Mouse (Mus musculus) hindbrain, embryonic 12.5 days (tissue): ENCODE measurements around the gene Wfdc1. TPM values are rescaled to one million over a fixed set of nuclear protein-coding genes. Genes with fewer than 3 reads are reported as not detected.
A peak's percentile ranks its signal among the peaks of the same experiment; 100 is the strongest.

Experiments used
- ATAC-seq: fragments of 200-750 bp; cut with Nextera tagmentation; 2 replicates; pipeline ENCODE4 v1.8.0; 2017; ENCODE audit warnings: moderate TSS enrichment; ENCODE audit not compliant: low FRiP score
- H3K27ac ChIP-seq: fragments of 300-500 bp; sonication (generic); 2 replicates; pipeline ENCODE4 v1.5.1; 2016; ENCODE audit warnings: mild to moderate bottlenecking
- H3K27me3 ChIP-seq: fragments of 300-500 bp; sonication (generic); 2 replicates; pipeline ENCODE4 v1.6.1; 2016; ENCODE audit warnings: mild to moderate bottlenecking
- H3K36me3 ChIP-seq: fragments of 300-500 bp; sonication (generic); 2 replicates; pipeline ENCODE4 v1.6.1; 2016; ENCODE audit warnings: mild to moderate bottlenecking
- H3K4me1 ChIP-seq: fragments of 300-500 bp; sonication (generic); 2 replicates; pipeline ENCODE4 v1.6.1; 2016
- H3K4me2 ChIP-seq: fragments of 300-500 bp; sonication (generic); replicated peaks from 2 replicates; pipeline ENCODE4 v1.6.1; 2016; ENCODE audit warnings: mild to moderate bottlenecking
- H3K4me3 ChIP-seq: fragments of 300-500 bp; sonication (generic); 2 replicates; pipeline ENCODE4 v1.5.1; 2016; ENCODE audit warnings: mild to moderate bottlenecking
- H3K9ac ChIP-seq: fragments of 300-500 bp; sonication (generic); 2 replicates; pipeline ENCODE4 v1.6.1; 2016; ENCODE audit warnings: mild to moderate bottlenecking, moderate library complexity
- H3K9me3 ChIP-seq: fragments of 300-500 bp; sonication (generic); replicated peaks from 2 replicates; pipeline ENCODE4 v1.6.1; 2016; ENCODE audit warnings: mild to moderate bottlenecking
- WGBS: fragments of 180-500 bp; shearing (Covaris S2); methylation state at CpG from one replicate; pipeline ENCODE4 v1.1.7; 2016; 5-methylcytosine and 5-hydroxymethylcytosine counted together
- polyA plus RNA-seq: library from polyadenylated mRNA; unstranded; fragments of >200 nt; fragmentation: Nextera tagmentation; extraction: Ambion mirVana; gene quantifications from 2 replicates; pipeline ENCODE4 v1.2.1, GENCODE M21; 2016

Gene Wfdc1
- polyA plus RNA-seq, 1 experiment from 2014 or later = 2.5 TPM

DNA sequence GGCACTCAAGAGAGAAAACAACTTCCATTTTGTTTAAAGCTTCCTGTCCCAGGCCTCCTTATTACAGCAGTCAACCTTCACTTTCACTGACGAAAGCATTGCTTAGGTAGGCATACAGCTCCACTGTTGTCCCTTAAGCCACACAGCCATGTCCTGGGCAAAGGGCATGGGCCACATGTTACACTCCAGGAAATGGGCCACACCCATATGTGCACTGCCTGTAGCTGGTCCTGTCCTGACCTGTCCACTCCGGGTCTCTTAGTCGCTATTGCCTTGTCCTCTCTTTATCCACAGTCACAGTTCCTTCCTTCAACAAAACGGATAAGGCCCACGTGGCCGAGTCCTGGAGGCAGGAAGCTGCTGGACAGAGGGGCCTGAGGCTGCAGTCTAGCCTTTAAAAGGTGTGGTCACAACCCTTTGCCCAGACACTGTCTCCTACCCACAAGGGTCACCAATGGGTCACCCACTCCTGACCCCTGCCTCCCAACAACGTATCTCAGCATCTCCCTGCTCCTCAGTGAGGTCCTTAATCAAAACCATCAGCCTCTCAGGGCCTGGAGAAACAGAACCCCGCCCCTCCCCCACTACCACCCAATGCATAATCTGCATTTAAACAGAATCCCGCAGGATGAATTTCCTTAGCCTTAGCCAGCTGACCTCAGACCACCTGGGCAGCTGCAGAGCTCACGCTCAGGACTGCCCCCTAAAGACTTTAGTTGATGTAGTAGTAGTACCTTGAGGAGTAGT is 38.4 kb upstream of the Wfdc1 start:
- H3K4me1 ChIP-seq = peaks cover 22% of the 10 kb centered on the region
- no peak overlapping the region for H3K27ac ChIP-seq
- no peak overlapping the region for H3K9ac ChIP-seq
- no peak overlapping the region for H3K4me3 ChIP-seq
- H3K36me3 ChIP-seq = no peaks in the 10 kb centered on the region
- H3K4me2 ChIP-seq = no peak overlapping the region
- 34% methylated on average over 10 of the region's 10 CpGs for WGBS
- H3K9me3 ChIP-seq = no peaks in the 10 kb centered on the region
- ATAC-seq = no peak
- peaks cover 4% of the 10 kb centered on the region for H3K27me3 ChIP-seq

DNA sequence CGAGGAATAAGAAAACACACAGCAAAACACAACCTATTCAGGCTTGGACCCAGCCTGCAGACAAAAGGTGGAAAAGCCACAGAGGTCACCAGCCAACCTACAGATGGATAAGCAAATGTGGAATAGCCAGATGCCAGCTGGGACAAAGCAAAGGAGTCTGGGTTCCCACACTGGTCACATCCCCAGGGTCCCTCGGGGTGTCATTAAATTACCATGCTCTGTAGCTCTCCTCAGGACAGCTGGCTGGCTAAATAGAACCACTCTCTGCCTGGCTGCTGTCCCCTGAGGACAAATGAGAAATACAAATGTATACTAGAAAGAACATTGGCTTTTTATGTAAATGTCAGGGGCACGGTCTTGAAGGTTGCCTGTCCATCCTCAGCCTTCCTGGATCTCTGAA is 35.3 kb upstream of the Wfdc1 start:
- peak; percentile 62; the same call in 1 of the 2 replicates for ATAC-seq
- H3K27ac ChIP-seq = peak overlapping the region; percentile 48; the same call in 1 of the 2 replicates
- H3K9ac ChIP-seq = no peak overlapping the region
- H3K27me3 ChIP-seq = peaks cover 18% of the 10 kb centered on the region
- no peaks in the 10 kb centered on the region for H3K9me3 ChIP-seq
- no peaks in the 10 kb centered on the region for H3K36me3 ChIP-seq
- WGBS = 23% methylated on average over 3 of the region's 3 CpGs
- H3K4me2 ChIP-seq = no peak overlapping the region
- no peak overlapping the region for H3K4me3 ChIP-seq
- H3K4me1 ChIP-seq = peaks cover 39% of the 10 kb centered on the region

DNA sequence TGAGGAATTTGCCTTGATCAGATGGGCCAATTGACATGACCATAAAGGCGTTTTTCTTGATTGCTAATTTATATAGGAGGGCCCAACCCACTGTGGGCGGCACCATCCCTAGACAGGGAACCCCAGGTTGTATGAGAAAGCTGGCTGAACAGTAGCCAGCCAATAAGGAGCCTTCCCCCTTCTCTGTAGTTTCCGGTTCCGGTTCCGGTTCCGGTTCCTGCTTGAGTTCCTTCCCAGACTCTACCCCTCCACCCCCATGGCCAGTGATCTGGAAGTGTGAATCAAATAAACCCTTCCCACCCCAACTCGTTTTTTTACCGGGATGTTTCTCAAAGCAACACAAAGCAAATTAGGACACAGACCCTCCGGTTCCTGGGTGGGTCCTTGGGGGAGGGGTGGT is 33.9 kb upstream of the Wfdc1 start:
- Histone ChIP-seq H3K36me3 (no peaks in the 10 kb centered on the region), H3K27me3 (peaks cover 18% of the 10 kb centered on the region), H3K9ac (no peak overlapping the region), H3K27ac (no peak overlapping the region), H3K4me1 (peaks cover 45% of the 10 kb centered on the region), H3K4me3 (no peak overlapping the region), H3K9me3 (no peaks in the 10 kb centered on the region), H3K4me2 (no peak overlapping the region)
- no peak for ATAC-seq
- 90% methylated on average over 9 of the region's 9 CpGs for WGBS

DNA sequence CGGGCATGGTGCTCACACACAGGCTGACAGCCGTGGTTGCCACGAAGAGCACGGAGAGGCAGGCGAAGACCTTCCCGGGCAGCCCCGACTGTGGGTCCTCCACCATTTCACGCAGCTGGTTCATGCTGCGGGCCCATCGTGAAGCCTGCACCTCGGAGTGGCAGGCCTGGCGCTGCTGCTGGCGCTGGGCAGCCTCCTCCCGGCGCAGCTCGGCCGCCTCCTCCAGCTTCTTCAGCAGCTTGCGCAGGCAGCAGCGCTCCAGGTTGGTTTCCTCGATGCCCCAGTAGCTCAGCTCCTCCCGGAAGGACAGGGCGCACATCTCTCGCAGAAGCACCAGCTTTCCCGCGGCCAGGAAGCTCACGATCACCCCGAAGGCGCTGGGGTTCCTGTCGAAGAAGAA is 33.3 kb upstream of the Wfdc1 start:
- Histone ChIP-seq H3K4me2 (no peak overlapping the region), H3K27me3 (peaks cover 18% of the 10 kb centered on the region), H3K9ac (no peak overlapping the region), H3K4me3 (0 out of 2 replicates have a peak overlapping the region, but pooled peaks have one; percentile 2), H3K36me3 (no peaks in the 10 kb centered on the region), H3K9me3 (no peaks in the 10 kb centered on the region), H3K4me1 (peaks cover 38% of the 10 kb centered on the region), H3K27ac (no peak overlapping the region)
- no peak for ATAC-seq
- 54% methylated on average over 29 of the region's 29 CpGs for WGBS

DNA sequence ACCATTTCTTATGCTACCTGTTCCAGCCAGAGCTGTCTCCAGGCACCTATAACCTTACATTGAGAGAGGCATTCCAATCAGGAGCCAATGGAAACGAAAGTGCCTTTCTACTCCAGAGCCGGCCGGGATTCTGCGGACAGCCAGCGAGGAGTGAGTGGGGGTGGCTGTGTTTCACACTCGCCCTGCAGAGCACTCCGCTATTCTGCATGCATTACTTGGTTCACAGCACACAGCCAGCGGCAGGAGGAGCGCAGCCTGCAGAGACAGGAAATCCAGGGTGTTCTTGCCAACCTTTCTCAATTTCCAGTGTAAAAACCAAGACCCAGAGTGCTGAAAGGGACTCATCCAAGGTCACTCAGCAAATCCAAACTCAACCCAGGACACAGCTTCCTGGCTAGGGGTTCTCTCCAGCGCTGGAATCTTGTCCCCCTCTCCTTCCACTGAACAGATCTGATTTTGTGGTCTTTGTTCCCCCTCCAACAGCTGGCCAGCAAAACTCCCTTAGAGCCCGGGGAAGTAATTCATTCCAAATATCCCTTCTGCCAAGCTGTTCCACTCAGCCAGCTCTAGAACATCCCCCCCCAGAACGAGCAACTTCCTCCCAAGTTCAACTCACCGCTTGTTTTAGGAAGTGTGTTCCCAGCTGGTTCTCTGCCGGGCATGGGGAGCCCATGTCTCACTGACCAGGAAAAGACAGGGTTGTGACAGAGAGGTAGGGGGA is 31.4 kb upstream of the Wfdc1 start:
- H3K27me3 ChIP-seq = peaks cover 18% of the 10 kb centered on the region
- no peak overlapping the region for H3K9ac ChIP-seq
- no peak for ATAC-seq
- peaks cover 35% of the 10 kb centered on the region for H3K4me1 ChIP-seq
- no peak overlapping the region for H3K27ac ChIP-seq
- H3K9me3 ChIP-seq = no peaks in the 10 kb centered on the region
- WGBS = 16% methylated on average over 14 of the region's 14 CpGs
- no peak overlapping the region for H3K4me2 ChIP-seq
- no peak overlapping the region for H3K4me3 ChIP-seq
- no peaks in the 10 kb centered on the region for H3K36me3 ChIP-seq

DNA sequence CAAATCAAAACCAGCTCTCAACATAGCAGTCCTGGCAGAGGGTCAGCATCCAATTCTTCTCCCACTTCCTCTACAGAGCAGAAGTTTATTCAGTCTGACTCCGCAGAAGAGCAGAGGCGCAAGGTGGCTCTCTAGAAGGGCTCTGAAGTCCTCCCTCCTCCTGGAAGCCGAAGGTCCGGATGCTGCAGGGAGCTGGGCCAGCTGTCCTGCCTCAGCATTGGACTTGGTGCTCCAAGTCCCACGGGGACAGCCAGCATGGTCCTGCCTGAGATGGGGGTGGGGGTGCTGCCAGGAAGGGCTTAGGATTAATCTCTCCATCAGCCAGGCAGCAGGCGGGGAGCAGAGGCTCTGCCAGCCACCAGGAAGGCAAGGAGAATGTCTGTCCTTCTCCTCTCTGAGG is 30.8 kb upstream of the Wfdc1 start, which contains the start of gene Kcng4:
TSS of gene Kcng4 (minus strand) at position 303 of the 400 bp plus-strand sequence.
- Histone ChIP-seq H3K9me3 (no peaks in the 10 kb centered on the region), H3K4me3 (no peak within 1 kb of the TSS), H3K27me3 (peaks cover 18% of the 10 kb centered on the region), H3K4me2 (no peak within 1 kb of the TSS), H3K4me1 (peaks cover 35% of the 10 kb centered on the region), H3K36me3 (no peaks in the 10 kb centered on the region), H3K27ac (no peak within 1 kb of the TSS), H3K9ac (no peak within 1 kb of the TSS)
- 48% methylated on average over 6 of the region's 6 CpGs for WGBS
- no peak for ATAC-seq

DNA sequence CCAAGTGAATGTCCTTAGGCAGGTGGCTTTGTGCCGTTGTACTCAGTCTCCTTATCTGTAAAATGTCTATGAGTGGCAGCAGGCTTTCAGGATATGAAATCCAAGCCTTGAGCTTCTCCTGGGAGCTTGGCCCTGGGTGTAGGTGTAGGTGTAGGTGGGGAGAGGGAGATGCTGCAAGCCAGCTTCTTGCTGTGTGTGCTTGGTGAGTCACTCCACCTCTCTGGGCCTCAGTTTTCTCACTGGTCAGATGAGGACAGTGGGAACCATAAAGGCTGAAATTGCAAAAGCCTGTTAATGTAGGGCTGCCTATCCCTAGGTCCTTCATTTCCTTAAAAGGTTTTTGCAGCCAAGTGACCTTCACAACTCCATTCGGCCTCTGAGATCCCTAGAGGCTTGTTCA is 30.2 kb upstream of the Wfdc1 start:
- no peak overlapping the region for H3K4me3 ChIP-seq
- H3K9me3 ChIP-seq = no peaks in the 10 kb centered on the region
- H3K27ac ChIP-seq = no peak overlapping the region
- no peak for ATAC-seq
- 62% methylated on average over 2 of the region's 2 CpGs for WGBS
- H3K9ac ChIP-seq = no peak overlapping the region
- no peaks in the 10 kb centered on the region for H3K36me3 ChIP-seq
- no peak overlapping the region for H3K4me2 ChIP-seq
- H3K4me1 ChIP-seq = peaks cover 30% of the 10 kb centered on the region
- H3K27me3 ChIP-seq = peaks cover 18% of the 10 kb centered on the region

DNA sequence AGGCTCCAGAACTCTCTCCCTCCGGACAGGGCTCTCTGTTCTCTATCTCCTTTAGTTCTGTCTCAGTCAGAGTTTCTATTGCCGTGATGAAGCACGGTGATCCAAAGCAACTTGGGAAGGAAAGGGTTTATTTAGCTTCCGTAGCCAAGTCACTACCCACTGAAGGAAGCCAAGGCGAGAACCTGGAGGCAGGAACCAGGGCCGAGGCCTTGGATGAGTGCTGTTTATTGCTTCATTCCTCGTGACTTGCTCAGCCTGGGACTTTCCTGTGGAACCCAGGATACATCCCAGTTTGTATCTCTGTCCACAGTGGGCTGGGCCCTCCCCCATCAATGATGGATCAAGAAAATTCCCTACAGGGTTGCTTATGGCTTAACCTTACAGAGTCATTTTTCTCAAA is 29.4 kb upstream of the Wfdc1 start:
- H3K4me1 ChIP-seq = peaks cover 24% of the 10 kb centered on the region
- H3K4me2 ChIP-seq = no peak overlapping the region
- H3K27ac ChIP-seq = no peak overlapping the region
- no peak overlapping the region for H3K9ac ChIP-seq
- no peaks in the 10 kb centered on the region for H3K9me3 ChIP-seq
- WGBS = 68% methylated on average over 7 of the region's 7 CpGs
- H3K4me3 ChIP-seq = no peak overlapping the region
- H3K36me3 ChIP-seq = no peaks in the 10 kb centered on the region
- H3K27me3 ChIP-seq = peaks cover 18% of the 10 kb centered on the region
- ATAC-seq = no peak

DNA sequence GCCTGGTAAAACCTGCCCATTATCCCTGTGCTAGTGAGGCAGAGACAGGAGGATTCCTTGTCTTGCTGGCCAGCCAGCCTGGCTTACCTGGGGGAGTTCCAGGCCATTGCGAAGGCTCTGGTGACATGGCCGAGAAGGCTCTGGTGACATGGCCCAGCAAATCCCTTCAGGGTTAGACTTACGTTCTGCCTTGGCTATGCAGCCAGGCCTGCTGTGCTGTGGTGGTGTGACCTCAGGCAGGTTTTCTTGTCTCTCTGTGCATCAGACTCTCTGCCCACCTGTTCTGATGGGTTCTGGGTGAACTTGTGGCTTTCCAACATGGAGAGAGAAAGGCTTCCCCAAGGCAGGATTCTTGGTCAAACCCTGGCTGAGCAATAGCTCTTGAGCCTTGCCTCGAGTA is 28.8 kb upstream of the Wfdc1 start:
- Histone ChIP-seq H3K4me3 (no peak overlapping the region), H3K4me1 (peaks cover 24% of the 10 kb centered on the region), H3K27ac (no peak overlapping the region), H3K4me2 (no peak overlapping the region), H3K36me3 (no peaks in the 10 kb centered on the region), H3K27me3 (peaks cover 18% of the 10 kb centered on the region), H3K9ac (no peak overlapping the region), H3K9me3 (no peaks in the 10 kb centered on the region)
- WGBS = 94% methylated on average over 4 of the region's 4 CpGs
- no peak for ATAC-seq

DNA sequence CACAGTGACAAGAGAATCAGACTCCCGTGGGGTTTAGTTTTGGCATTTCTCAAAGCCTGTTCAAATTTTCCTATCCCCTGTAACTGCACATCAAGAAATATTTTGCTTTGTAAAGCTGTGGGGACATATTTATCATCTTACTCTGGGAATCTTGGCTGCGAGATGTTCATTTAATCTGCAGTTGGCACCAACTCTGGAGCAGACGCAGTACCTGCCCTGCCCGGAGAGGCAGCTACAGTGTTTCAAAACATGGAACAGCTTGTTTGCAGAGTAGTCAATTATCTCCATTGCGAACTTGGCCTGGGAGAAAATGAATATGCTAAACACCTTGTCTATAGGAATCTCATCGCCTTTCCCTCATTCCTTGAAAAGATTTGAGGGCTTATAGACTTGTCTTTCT is 27.9 kb upstream of the Wfdc1 start:
- Histone ChIP-seq H3K4me3 (no peak overlapping the region), H3K27me3 (peaks cover 10% of the 10 kb centered on the region), H3K9ac (no peak overlapping the region), H3K36me3 (no peaks in the 10 kb centered on the region), H3K4me2 (no peak overlapping the region), H3K4me1 (peaks cover 19% of the 10 kb centered on the region), H3K27ac (no peak overlapping the region), H3K9me3 (no peaks in the 10 kb centered on the region)
- no peak for ATAC-seq
- 82% methylated on average over 6 of the region's 6 CpGs for WGBS

DNA sequence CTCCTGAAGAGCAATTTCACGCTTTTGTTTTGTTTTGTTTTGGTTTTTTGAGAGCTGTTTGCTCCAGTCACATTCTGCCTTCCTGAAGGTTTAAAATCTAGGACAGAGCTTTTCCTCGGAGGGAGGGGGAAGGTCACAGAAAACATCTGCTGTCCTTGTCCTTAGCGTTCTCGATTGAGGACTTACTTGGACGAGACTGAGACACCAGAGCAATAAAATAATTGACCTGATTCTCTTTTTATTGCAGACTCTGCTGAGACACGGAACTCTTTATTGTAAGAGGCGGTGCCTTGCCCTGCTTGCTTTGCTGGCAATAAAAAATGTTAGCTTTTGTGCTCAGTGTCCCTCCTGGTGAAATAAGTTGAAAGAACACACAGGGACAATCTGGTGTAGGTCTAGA is 26.4 kb upstream of the Wfdc1 start:
- Histone ChIP-seq H3K4me1 (peaks cover 15% of the 10 kb centered on the region), H3K9me3 (no peaks in the 10 kb centered on the region), H3K4me2 (no peak overlapping the region), H3K9ac (no peak overlapping the region), H3K4me3 (no peak overlapping the region), H3K27ac (no peak overlapping the region), H3K27me3 (no peaks in the 10 kb centered on the region; the same call in 1 of the 2 replicates), H3K36me3 (no peaks in the 10 kb centered on the region)
- 75% methylated on average over 7 of the region's 7 CpGs for WGBS
- no peak for ATAC-seq

DNA sequence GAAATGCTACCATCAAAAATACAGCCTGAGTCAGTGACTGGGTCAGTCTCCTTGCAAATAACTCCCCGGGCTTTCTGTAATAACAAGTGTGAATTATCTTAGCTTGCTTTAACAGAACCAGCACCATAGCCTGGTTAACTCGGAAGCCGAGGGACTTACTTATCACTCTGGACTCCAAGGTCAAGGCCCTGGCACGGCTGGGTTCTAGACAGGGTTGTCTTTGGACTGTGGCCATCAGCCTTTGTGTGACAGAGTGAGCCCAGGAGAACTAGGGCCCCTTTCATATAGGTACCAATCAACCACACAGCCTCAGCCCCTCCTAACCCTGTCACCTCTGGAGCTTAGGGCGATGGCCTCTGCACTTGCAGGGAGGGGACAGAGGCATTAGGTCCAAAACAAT is 25.1 kb upstream of the Wfdc1 start:
- 85% methylated on average over 5 of the region's 5 CpGs for WGBS
- Histone ChIP-seq H3K9ac (no peak overlapping the region), H3K36me3 (no peaks in the 10 kb centered on the region), H3K27me3 (no peaks in the 10 kb centered on the region; the same call in 1 of the 2 replicates), H3K4me2 (no peak overlapping the region), H3K4me1 (peaks cover 11% of the 10 kb centered on the region; the same call in 1 of the 2 replicates), H3K4me3 (no peak overlapping the region), H3K9me3 (no peaks in the 10 kb centered on the region), H3K27ac (no peak overlapping the region)
- ATAC-seq = no peak
